Mouse (Mus musculus) urinary bladder, postnatal 0 days (tissue): ENCODE results near the gene Mrps7. TPM values are rescaled to one million over a fixed set of nuclear protein-coding genes. Genes with fewer than 3 reads are reported as not detected.

Experiments
- polyA plus RNA-seq: library from polyadenylated mRNA; unstranded; fragments of >200 nt; fragmentation: Nextera tagmentation; extraction: Ambion mirVana; gene quantifications from 2 replicates; pipeline ENCODE4 v1.2.1, GENCODE M21; 2015

Mrps7 gene
- polyA plus RNA-seq: 47.1 and 54.7 TPM in 2 replicates

DNA sequence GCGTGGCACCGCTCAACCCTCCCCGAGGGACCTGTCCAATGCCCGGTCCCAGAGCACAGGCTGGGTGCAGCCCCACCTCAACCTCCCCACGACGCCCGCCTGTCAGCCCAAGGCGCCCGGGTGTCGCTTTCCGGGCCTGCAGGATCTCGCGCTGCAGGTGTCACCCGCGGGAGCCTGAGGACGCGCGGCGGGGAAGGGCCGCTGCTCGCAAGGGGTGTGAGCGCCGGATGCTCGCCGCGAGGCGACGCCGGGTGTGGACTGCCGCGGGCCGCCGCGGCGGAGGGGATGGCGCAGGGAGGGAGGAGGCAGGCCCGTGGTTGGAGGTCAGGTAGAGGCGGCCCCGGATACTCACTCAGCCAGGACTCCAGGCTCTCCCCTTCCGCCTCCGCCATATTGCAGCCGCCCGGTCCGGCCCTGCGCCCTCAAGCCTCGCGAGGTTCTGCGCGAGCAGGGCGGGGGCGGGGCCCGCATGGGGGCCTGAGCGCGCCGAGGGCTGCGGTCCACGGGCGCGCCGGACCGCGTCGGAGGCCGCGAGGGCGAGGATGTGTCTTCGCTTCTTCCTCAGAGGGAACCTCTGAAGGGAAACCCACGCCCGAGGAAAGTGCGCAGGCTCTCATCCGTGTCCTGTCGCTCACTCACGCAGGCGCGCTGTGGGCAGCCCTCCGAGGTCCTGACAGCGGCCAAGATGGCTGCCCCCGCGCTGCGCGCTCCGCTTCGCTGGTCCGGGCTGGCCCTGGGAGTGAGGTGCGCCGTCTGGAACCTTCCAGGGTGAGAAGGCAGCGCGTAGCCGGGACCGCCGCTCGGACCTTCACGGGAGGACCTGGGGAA lies at the start of gene Mrps7, which contains the start of gene Gga3:
Gene Mrps7 (plus strand): TSS at position 450 of the 828 bp plus-strand sequence.
Gene Gga3 (minus strand): TSS at position 576 of the 828 bp plus-strand sequence.

GRCm38 (mm10) chr11:115564064-115564809 lies 39.5 kb upstream of the Mrps7 start, which contains the start of gene Nup85:
Nup85 (plus strand) TSS chr11:115564434.

DNA sequence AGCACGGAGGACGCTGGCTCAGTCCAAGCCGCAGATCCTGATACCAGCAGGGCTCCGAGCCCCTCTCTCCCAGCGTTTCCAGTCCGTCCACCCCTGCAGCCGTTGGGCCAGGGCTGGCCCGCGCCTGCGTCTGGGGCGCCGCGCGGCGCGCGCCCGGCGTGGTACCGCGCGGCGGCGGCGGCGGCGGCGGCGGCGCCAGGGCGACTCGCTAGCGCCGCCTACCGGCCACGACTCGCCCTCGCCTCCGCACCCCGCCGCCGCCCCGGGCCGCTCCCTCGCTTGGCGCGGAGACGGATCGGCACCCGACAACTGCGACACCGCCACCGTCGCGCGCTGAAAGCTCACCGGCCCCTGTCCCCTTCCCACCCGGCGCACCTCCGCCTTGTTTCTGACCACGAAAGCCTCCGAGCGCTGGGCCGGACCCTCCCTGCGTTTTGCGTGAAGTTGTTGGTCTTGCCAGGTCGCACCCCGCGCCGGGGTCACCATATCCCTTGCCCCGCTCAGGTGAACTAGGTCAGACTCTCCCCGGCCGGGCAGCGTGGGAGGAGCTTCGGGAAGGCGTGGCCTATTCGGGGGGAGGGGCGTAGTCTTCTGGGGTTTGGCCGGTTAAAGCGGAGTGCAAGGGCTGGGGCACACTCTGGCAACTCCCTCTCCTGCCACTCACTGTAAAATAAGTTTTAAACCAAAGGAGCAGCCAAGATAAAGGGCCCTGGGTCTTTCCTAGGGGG lies 8.8 kb downstream of the Mrps7 start, which contains the start of gene Mif4gd:
Gene Mif4gd (minus strand): TSS at position 560 of the 728 bp plus-strand sequence.

GRCm38 (mm10) chr11:115627705-115628464 lies 24.2 kb downstream of the Mrps7 start, which contains the start of gene Slc25a19:
Slc25a19 (minus strand) TSS chr11:115628295.

Other genes with a start within 250 kb of the Mrps7 start
- 11.1 and 12.8 TPM in 2 replicates for gene Hid1, start 236.2 kb upstream of the Mrps7 start, polyA plus RNA-seq
- gene Cdr2l, start 222.0 kb upstream of the Mrps7 start, polyA plus RNA-seq: 7.2 and 7.3 TPM in 2 replicates
- 131 and 132 TPM in 2 replicates for gene Mrpl58, start 200.2 kb upstream of the Mrps7 start, polyA plus RNA-seq
- gene Atp5h, start 184.0 kb upstream of the Mrps7 start, polyA plus RNA-seq: 784 and 794 TPM in 2 replicates
- gene Kctd2, start 183.8 kb upstream of the Mrps7 start, polyA plus RNA-seq: 11.1 and 11.3 TPM in 2 replicates
- not detected in 2 replicates for gene Trim80, start 163.4 kb upstream of the Mrps7 start, polyA plus RNA-seq
- 0.22 and 0.33 TPM in 2 replicates for gene Slc16a5, start 141.5 kb upstream of the Mrps7 start, polyA plus RNA-seq
- gene Armc7, start 128.3 kb upstream of the Mrps7 start, polyA plus RNA-seq: 4.4 and 5.6 TPM in 2 replicates
- gene Nt5c, start 112.1 kb upstream of the Mrps7 start, polyA plus RNA-seq: 85.1 and 95.3 TPM in 2 replicates
- 154 and 157 TPM in 2 replicates for gene Jpt1, start 89.5 kb upstream of the Mrps7 start, polyA plus RNA-seq
- 464 and 528 TPM in 2 replicates for gene Sumo2, start 67.6 kb upstream of the Mrps7 start, polyA plus RNA-seq
- 56.7 and 60.6 TPM in 2 replicates for gene Nup85, start 39.5 kb upstream of the Mrps7 start, polyA plus RNA-seq
- gene Gga3, start 126 bp downstream of the Mrps7 start, polyA plus RNA-seq: 8.4 TPM in 2 replicates
- 39.6 and 43.5 TPM in 2 replicates for gene Mif4gd, start 9.0 kb downstream of the Mrps7 start, polyA plus RNA-seq
- gene Slc25a19, start 24.4 kb downstream of the Mrps7 start, polyA plus RNA-seq: 11.5 and 13.6 TPM in 2 replicates
- 51.7 and 54.6 TPM in 2 replicates for gene Grb2, start 104.7 kb downstream of the Mrps7 start, polyA plus RNA-seq
- gene Tmem94, start 161.5 kb downstream of the Mrps7 start, polyA plus RNA-seq: 8.6 and 9.0 TPM in 2 replicates
- 7.9 and 8.2 TPM in 2 replicates for gene Caskin2, start 209.7 kb downstream of the Mrps7 start, polyA plus RNA-seq
- 16.5 and 18.5 TPM in 2 replicates for gene Tsen54, start 210.8 kb downstream of the Mrps7 start, polyA plus RNA-seq
- gene Llgl2, start 220.1 kb downstream of the Mrps7 start, polyA plus RNA-seq: 21.2 and 21.8 TPM in 2 replicates